Mouse (Mus musculus): ENCODE data around the gene Vps8.

DNA sequence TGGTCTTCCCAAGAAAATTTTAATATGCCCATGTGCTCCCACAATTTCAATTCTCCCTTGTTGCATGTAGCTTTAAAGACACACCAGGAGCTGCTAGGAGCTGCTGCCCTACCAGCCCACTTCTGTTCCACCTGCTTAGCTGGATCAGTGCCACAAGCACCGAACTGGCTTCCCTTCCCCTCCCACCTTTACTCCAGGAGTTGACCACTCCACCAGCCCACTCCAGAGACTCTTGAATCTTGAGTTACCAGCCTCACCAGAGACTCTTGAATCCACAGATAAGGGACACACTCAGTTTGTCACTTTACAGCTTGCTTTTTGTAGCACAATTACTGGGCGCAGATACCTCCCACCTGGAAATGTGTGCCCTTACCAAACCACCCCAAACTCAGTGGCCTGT lies 197.7 kb downstream of the Vps8 start:
- TF ChIP-seq POLR2A (IDR thresholded peaks at IDR 0.05; ENCODE audit: control insufficient read depth, extremely low read depth, insufficient read depth, low read length, poor library complexity) (no peak), CTCF (IDR thresholded peaks at IDR 0.05; ENCODE audit: borderline replicate concordance, control insufficient read depth, extremely low read depth, insufficient read depth, low read length, poor library complexity) (no peak)
